Mouse (Mus musculus) heart, adult 2 months (tissue): ENCODE measurements at regions not wholly inside any gene's neighbourhood (a gene's known extent, or its start where the extent isn't known, plus 50 kb on each side); places are given as distances from the start of the nearest gene placed in this dataset.
A peak's percentile ranks its signal among the peaks of the same experiment; 100 is the strongest.
"Not testable (repeated sequence)": the region's sequence is repeated elsewhere in the genome, so short reads cannot be mapped to it uniquely, and the experiment has no call there.

ENCODE experiments used
- DNase-seq, 2 experiments: peaks; one replicate each; pipeline ENCODE4 v3.0.0; 2021
- H3K27ac ChIP-seq: fragments of 200-600 bp; 2 replicates; pipeline ENCODE4 v1.8.1; 2022
- H3K27me3 ChIP-seq: fragments of 200-500 bp; 2 replicates; pipeline ENCODE4 v1.6.1; 2012; ENCODE audit warnings: mild to moderate bottlenecking, low read length, inconsistent platforms, mixed read lengths; ENCODE audit not compliant: control insufficient read depth, insufficient read depth
- H3K36me3 ChIP-seq: fragments of 200-500 bp; 2 replicates; pipeline ENCODE4 v1.6.1; 2012; ENCODE audit warnings: low read length, inconsistent platforms; ENCODE audit not compliant: control insufficient read depth, insufficient read depth
- H3K4me1 ChIP-seq: fragments of 200-500 bp; 2 replicates; pipeline ENCODE4 v1.6.1; 2011; ENCODE audit warnings: low read length; ENCODE audit not compliant: control insufficient read depth, insufficient read depth
- H3K4me3 ChIP-seq: fragments of 200-600 bp; 2 replicates; pipeline ENCODE4 v1.8.1; 2022
- H3K79me2 ChIP-seq: fragments of 200-500 bp; replicated peaks from 2 replicates; pipeline ENCODE4 v1.6.1; 2012; ENCODE audit warnings: mild to moderate bottlenecking, inconsistent platforms, low read length, moderate library complexity, mixed read lengths; ENCODE audit not compliant: control insufficient read depth, insufficient read depth
- H3K9ac ChIP-seq: fragments of 200-500 bp; 2 replicates; pipeline ENCODE4 v1.6.1; 2012; ENCODE audit warnings: low read depth, mild to moderate bottlenecking, control low read depth, inconsistent platforms, low read length, mixed read lengths
- CTCF ChIP-seq: fragments of 200-600 bp; IDR thresholded peaks from 2 replicates; pipeline ENCODE4 v1.8.1; 2022; ENCODE audit warnings: antibody characterized with exemption, mild to moderate bottlenecking, moderate library complexity
- EP300 ChIP-seq: fragments of 200-500 bp; IDR thresholded peaks from 2 replicates; pipeline ENCODE4 v1.6.1; 2011; ENCODE audit warnings: low read depth, low read length, control low read depth; ENCODE audit not compliant: insufficient read depth
- POLR2A ChIP-seq: fragments of 200-500 bp; IDR thresholded peaks from 2 replicates; pipeline ENCODE4 v1.6.1; 2011; ENCODE audit warnings: mild to moderate bottlenecking, low read depth, low read length, control low read depth; ENCODE audit not compliant: insufficient read depth
- WGBS: fragments of 180-500 bp; shearing (Covaris S2); methylation state at CpG from one replicate; pipeline ENCODE4 v1.1.7; 2018; 5-methylcytosine and 5-hydroxymethylcytosine counted together
- intact Hi-C: fragments of 180-260 bp; cut with DNase I; formaldehyde crosslinking; loops from one replicate; pipeline ENCODE4 v1.15.1; 2025

DNA sequence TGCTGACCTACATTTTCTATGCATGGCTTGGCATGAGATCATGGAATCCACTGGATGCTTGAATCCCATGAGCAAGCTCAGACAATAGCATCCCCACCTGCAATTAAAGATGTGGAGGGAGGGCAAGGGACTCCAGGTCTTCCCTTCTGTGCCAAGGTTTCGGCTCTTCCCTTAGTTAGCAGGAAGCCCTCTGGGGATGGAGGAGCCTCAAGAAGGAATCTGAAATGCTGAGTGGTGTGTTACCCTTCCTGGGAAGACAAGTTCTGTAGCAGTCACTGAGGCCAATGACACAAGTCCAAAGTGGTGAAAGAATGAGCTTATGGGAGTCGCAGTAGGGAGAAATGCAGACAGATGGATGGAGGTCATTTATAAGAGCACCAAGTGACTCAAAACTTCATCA lies 125.4 kb upstream of the Dapk1 start:
- Histone ChIP-seq H3K9ac (no peak overlapping the region), H3K4me1 (no peaks in the 10 kb centered on the region), H3K27ac (no peak overlapping the region), H3K4me3 (no peak overlapping the region), H3K79me2 (no peaks in the 10 kb centered on the region), H3K36me3 (no peaks in the 10 kb centered on the region), H3K27me3 (no peaks in the 10 kb centered on the region)
- no peak for TF ChIP-seq CTCF
- TF ChIP-seq EP300, result no peak
- no peak for TF ChIP-seq POLR2A
- WGBS, result 76% methylated on average over 2 of the region's 2 CpGs
- intact Hi-C loops, result no loop called here
- DNase-seq, result no peak

GRCm38 (mm10) chr13:60478301-60478700 lies 123.4 kb upstream of the Dapk1 start:
- H3K4me1 ChIP-seq, result no peaks in the 10 kb centered on the region
- H3K27me3 ChIP-seq, result no peaks in the 10 kb centered on the region
- no peak for DNase-seq
- WGBS, result 66% methylated on average over 6 of the region's 6 CpGs
- H3K27ac ChIP-seq, result no peak overlapping the region
- no peaks in the 10 kb centered on the region for H3K36me3 ChIP-seq
- no peak overlapping the region for H3K9ac ChIP-seq
- intact Hi-C loops, result loop anchor here (2.0 kb wide), 1 partner anchor 124 kb away; no protein-coding TSS in a partner anchor
- no peaks in the 10 kb centered on the region for H3K79me2 ChIP-seq
- TF ChIP-seq CTCF, result no peak
- no peak for TF ChIP-seq POLR2A
- TF ChIP-seq EP300, result no peak
- no peak overlapping the region for H3K4me3 ChIP-seq

DNA sequence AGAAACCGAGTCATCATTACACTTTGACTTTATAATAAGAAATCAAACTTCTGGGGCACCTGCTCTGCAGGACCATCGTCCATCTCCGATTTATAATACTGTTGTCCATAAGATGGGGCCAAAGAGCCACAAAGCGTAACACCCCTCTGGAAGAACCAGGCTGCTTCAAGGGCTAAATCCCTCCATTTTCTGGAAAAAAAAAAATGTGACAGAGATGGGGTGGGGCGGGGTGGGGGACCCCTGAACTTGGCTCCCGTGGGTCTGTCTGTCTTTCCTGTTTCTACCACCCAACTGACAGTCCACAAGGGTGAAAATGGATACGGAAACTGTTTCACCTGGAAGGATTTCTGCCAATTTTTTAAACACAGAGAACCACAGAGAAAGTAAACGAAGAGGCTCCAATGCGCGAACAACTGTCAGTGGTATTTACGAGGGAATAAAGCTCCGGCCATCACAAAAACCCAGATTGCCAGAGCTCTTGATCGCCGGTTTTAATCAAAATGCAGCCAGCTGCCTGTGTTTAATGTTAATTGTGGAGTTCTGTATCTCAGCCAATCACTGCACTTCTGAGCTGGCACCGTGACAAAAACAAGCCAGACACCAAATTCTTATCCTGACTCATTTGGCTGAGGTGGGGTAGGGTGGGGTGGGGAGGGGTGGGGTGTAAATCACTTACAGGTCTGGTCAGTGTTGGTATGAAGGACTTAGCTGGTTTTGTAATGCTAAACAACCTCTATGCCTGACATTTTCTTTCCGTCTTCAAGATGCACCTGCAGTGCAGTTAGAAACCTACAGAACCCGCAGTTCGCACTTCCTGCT lies 122.5 kb upstream of the Dapk1 start:
- TF ChIP-seq CTCF, result peak; percentile 74
- TF ChIP-seq POLR2A, result no peak
- TF ChIP-seq EP300, result 0 out of 2 replicates have a peak, but pooled peaks have one; percentile 39
- H3K36me3 ChIP-seq, result no peaks in the 10 kb centered on the region
- no peaks in the 10 kb centered on the region for H3K4me1 ChIP-seq
- H3K9ac ChIP-seq, result peak overlapping the region; percentile 15; the same call in 1 of the 2 replicates
- H3K27ac ChIP-seq, result no peak overlapping the region
- intact Hi-C loops, result loop anchor here (1.0 to 2.0 kb wide), 3 partner anchors 124 to 265 kb away; no protein-coding TSS in a partner anchor
- 10% methylated on average over 18 of the region's 18 CpGs for WGBS
- peak overlapping the region; percentile 40 for H3K4me3 ChIP-seq
- no peaks in the 10 kb centered on the region for H3K27me3 ChIP-seq
- no peaks in the 10 kb centered on the region for H3K79me2 ChIP-seq
- DNase-seq, result peak; percentile 40 to 46

DNA sequence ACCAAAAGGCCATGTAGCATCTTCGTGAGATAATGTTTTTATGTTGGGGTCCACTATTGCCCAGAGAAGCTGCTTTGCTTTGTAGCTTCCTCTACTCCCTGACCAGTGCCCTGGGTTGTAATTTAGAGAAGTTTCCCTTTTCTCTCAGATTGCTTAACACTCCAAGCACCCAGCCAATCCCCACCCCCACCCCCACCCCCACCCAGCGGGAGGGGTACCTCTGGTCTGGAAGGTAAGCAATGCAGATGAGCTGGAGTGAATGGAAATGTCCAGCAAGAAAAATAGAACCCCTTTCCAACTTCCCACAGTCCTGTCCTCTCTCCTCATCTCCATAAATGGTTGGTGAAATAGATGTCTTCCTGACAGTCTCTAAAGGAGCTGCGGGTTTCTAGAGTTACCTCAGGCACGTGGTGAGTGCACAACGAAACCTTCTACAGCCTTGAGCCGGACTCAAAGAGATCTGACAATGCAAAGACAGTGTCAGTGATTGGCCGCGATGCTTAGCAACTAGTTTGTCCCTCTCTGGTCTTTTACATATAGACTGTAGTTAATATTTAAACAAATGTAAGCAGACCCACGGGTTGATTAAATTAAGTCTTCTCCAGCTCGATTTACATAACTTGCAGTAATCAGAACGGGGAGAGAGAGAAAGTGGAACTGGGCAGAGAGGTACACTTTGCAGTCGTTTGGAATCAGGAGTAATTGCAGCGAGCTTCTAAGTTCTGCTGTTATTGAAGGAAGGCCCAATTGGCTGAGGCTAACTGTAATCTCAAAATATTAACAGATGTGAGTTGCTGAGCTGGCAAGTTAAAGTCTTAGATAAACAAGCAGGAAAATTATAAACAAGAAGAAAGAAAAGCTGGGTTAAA lies 121.7 kb upstream of the Dapk1 start:
- Histone ChIP-seq H3K36me3 (no peaks in the 10 kb centered on the region), H3K27ac (no peak overlapping the region), H3K79me2 (no peaks in the 10 kb centered on the region), H3K4me3 (no peak overlapping the region), H3K4me1 (no peaks in the 10 kb centered on the region), H3K9ac (no peak overlapping the region), H3K27me3 (no peaks in the 10 kb centered on the region)
- no peak for DNase-seq
- no peak for TF ChIP-seq CTCF
- TF ChIP-seq POLR2A, result no peak
- TF ChIP-seq EP300, result no peak
- WGBS, result 42% methylated on average over 13 of the region's 13 CpGs
- intact Hi-C loops, result loop anchor here (1.0 to 2.0 kb wide), 3 partner anchors 123 to 264 kb away; no protein-coding TSS in a partner anchor

GRCm38 (mm10) chr13:60480731-60481431 lies 120.9 kb upstream of the Dapk1 start:
- H3K4me3 ChIP-seq, result no peak overlapping the region
- H3K36me3 ChIP-seq, result no peaks in the 10 kb centered on the region
- H3K9ac ChIP-seq, result no peak overlapping the region
- H3K4me1 ChIP-seq, result peaks cover 4% of the 10 kb centered on the region
- no peak for TF ChIP-seq CTCF
- TF ChIP-seq EP300, result no peak
- TF ChIP-seq POLR2A, result no peak
- WGBS, result 19% methylated on average over 21 of the region's 21 CpGs
- DNase-seq, result peak in 1 of 2 experiments; percentile 18
- no peaks in the 10 kb centered on the region for H3K79me2 ChIP-seq
- H3K27ac ChIP-seq, result no peak overlapping the region; the same call in 1 of the 2 replicates
- no peaks in the 10 kb centered on the region for H3K27me3 ChIP-seq
- intact Hi-C loops, result no loop called here

DNA sequence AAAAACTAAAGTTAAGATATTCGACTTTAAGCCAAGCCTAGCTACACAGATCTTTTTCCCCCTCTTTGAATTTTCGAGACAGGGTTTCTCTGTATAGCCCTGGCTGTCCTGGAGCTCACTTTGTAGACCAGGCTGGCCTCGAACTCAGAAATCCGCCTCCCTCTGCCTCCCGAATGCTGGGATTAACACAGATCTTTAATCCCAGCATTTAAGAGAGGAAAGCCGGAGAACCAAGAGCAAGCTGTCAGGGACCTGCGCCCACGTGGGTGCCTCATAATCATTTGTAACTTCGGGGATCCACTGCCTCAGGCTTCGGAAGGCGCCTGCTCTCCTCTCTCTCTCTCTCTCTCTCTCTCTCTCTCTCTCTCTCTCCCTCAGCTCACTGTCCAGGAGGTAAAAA lies 120.3 kb upstream of the Dapk1 start:
- H3K4me1 ChIP-seq, intact Hi-C loops, H3K9ac ChIP-seq, H3K27ac ChIP-seq, H3K27me3 ChIP-seq, DNase-seq, H3K4me3 ChIP-seq, H3K36me3 ChIP-seq, H3K79me2 ChIP-seq: not testable (repeated sequence)
- WGBS, result 83% methylated on average over 11 of the region's 11 CpGs
